Mouse (Mus musculus) left cerebral cortex, adult 2 months (tissue): ENCODE measurements around the gene Polg. TPM values are rescaled to one million over a fixed set of nuclear protein-coding genes. Genes with fewer than 3 reads are reported as not detected.

Source experiments
- DNase-seq, 2 experiments: peaks; one replicate each; pipeline ENCODE4 v3.0.0; 2021 to 2022; ENCODE audit warnings: low spot score in 2 of 2, mixed read lengths in 1 of 2; ENCODE audit errors: extremely low spot score in 1 of 2
- H3K27ac ChIP-seq: fragments of 200-600 bp; 2 replicates; pipeline ENCODE4 v1.8.1; 2022
- H3K4me3 ChIP-seq: fragments of 200-600 bp; 2 replicates; pipeline ENCODE4 v1.8.1; 2022
- CTCF ChIP-seq: fragments of 200-600 bp; IDR thresholded peaks from 2 replicates; pipeline ENCODE4 v1.8.1; 2022; ENCODE audit warnings: antibody characterized with exemption, mild to moderate bottlenecking, moderate library complexity
- intact Hi-C: fragments of 180-260 bp; cut with DNase I; formaldehyde crosslinking; loops from one replicate; pipeline ENCODE4 v1.15.1; 2025
- total RNA-seq, 2 experiments: library from RNA; stranded (reverse); gene quantifications; 2 replicates each; pipeline ENCODE4 v1.2.3; 2021

The Polg gene
- total RNA-seq, 2 experiments from 2014 or later = 86.7 to 100 TPM

DNA sequence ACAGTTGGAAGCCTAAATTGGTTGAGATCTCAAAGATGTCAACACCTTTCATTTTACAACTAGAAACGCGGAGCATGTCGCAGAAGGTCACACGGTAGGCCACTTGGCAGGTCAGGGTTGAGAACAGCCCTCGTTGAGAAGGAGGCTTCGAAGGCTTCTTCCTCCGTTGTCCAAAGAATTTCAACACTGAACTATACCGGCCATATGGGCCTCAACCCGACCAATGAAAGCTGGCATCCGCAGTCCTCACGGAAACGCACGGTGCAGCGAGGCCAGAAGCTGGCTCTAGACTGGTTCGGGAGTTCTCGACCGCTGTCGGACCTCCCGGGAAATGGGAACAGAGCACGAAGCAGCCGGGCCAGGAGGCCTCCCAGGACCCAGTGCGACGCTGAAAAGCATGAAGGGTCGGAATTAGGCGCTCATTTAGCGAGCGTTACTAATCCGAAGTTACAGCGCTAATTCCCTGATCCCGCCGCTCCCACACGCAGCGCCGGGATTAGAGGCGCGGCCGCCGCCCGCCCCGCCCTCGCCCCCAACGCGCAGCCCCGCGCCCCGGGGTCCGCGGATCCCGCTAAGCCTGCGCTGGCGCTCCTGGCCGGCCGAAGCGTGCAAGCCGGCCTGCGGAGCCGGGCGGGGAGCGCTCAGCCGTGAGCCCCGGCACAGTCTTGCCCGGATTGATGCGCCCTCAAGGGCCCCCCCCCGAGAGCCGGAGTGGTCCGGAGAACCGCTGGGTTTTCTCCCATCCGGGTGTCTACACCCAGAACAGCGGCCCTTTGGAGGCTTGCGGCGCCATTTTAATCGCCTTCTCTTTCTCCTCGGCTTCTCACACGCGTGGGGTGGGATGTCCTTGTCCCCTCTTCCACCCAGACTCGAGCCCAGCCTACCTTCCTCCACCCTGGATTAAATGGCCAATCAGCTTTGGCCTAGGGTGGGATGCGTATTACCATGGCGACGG, 42.4 kb upstream of the Polg start:
- H3K27ac ChIP-seq = peak overlapping the region; percentile 86
- peak overlapping the region; percentile 88 for H3K4me3 ChIP-seq
- intact Hi-C loops = no loop called here
- peak in 1 of 2 experiments; percentile 34 for DNase-seq
- TF ChIP-seq CTCF = no peak

DNA sequence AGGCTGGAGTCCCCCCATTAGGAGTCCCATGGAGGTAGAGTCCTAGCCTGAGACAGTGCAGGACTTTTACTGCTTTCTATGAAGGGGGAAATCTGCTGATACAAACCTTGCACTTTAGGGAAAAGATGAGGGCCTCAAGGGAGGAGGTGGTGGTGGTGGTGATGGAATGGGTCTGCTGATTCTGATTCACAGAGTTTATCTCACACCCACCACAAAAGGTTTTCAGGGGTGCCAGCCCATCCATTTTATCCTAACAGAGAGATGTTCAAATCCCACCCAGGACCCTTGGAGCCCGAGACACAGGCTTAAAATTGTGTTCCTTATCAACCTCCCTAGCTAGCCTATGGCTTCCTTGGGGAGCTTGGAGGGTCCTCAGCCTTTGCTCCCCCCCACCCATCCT, 41.6 kb upstream of the Polg start:
- Histone ChIP-seq H3K27ac (peak overlapping the region; percentile 86), H3K4me3 (peak overlapping the region; percentile 88)
- DNase-seq = no peak
- TF ChIP-seq CTCF = no peak
- intact Hi-C loops = no loop called here

DNA sequence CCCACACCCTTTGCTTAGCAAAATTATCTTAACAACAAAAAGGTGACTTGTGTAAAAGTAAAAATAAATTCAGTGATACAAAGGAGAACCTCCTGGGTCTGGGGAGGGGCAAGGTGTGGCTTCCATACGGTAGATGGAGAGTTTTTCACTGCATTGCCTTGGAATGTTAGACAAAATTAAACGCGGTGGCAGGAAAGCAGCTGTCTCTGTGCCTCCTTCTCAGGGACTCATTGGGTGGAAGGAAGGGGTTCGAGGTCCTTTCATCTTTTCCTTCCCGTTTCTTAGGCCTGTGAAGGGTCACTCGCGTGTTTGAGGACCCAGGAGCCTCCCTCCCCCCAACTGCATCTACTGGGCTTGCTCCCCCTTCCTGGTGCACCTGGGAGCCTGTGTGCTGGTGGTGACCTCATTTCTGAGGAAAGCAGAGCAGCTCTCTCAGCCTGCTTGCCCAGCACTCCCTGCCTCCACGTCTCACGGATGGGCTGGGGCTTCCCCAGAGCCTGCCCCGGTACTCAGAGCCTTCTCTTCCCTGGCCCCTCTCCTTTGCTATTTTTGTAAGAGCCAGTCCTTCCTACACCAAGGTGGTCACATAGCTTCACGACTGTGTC, 41.0 kb upstream of the Polg start:
- peak in 1 of 2 experiments; percentile 54 for DNase-seq
- H3K27ac ChIP-seq = peak overlapping the region; percentile 86
- intact Hi-C loops = no loop called here
- H3K4me3 ChIP-seq = peak overlapping the region; percentile 88
- TF ChIP-seq CTCF = no peak

DNA sequence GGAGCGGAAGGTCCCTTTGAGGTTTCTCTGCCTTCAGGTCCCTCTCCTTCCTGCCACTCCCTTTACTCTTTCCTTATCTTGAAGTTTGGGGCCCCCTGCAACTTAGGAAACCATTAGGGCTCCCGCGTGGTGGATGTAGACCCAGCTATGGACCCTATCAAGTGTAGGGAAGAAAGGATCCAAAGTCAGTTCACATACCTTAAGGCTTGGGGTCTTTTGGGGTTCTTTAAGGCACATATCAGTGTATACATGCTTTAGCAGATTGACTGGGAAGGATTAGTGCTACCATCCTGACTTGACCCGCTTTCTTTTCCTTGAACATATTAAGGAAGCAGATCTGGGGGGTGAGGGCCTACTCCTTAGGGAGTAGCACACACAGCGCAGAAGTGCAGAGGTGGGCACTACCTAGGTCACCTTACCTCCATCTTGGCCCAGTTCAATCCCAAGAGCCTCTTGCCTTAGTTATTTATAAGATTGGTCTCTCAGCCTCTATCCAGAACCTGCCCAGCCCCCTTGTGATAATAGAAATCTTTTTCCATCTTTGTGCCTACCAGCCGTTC, 40.4 kb upstream of the Polg start:
- H3K27ac ChIP-seq = peak overlapping the region; percentile 86
- TF ChIP-seq CTCF = no peak
- H3K4me3 ChIP-seq = peak overlapping the region; percentile 88
- DNase-seq = no peak
- intact Hi-C loops = no loop called here

DNA sequence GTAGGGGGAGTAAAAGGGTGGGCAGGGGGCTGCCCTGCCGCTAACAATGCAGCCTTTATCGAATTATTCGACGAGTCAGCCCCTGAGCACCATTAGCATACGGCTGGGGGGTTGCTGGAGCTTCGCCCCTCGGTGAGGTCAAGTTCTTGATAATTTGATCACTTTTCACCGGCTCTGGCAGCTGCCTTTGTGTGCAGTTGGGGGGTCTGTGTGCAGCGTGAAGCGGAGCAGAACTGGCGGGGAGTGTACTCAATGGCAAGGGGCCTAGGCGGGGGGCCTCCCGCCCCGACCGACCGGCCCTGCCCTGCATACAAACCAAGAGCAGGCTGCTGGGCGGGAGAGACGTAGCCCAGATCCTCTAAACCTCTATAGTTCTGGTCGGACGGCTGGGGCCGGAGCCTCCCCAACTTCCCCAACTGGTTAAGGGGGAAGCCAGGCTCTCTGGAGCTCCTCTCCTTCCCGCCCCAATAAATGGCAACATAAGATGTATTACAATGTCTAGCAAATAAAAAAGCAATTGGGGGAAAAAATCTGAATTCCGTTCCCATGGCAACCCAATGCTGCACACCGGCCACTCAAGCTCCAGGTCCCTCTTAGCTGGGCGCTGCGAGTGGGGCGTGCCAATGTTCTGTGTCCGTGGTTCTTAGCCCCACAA, 39.8 kb upstream of the Polg start:
- DNase-seq = peak in 1 of 2 experiments; percentile 29
- Histone ChIP-seq H3K4me3 (peak overlapping the region; percentile 88), H3K27ac (peak overlapping the region; percentile 86)
- intact Hi-C loops = no loop called here
- TF ChIP-seq CTCF = no peak

DNA sequence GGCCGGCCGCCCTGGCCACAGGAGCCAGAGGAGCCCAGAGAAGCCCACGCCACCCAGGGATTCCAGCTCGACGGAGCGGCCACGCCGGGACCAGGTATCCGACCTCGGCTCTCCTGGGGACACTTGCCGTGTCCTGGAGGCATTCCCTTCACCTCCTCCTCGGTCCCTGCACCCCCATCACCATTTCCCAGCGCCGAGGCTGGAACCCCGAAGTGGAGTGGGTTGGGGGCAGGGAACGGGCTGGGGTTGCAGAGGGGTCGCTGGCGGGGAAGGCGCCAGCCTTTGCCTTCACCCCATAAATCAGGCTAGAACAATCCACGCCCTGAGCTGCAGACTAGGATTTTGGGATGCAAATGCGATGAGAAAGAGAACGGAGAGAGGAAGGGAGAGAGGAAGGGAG, 39.2 kb upstream of the Polg start:
- peak in 1 of 2 experiments; percentile 25 for DNase-seq
- intact Hi-C loops = no loop called here
- Histone ChIP-seq H3K27ac (peak overlapping the region; percentile 98), H3K4me3 (peak overlapping the region; percentile 88)
- no peak for TF ChIP-seq CTCF

DNA sequence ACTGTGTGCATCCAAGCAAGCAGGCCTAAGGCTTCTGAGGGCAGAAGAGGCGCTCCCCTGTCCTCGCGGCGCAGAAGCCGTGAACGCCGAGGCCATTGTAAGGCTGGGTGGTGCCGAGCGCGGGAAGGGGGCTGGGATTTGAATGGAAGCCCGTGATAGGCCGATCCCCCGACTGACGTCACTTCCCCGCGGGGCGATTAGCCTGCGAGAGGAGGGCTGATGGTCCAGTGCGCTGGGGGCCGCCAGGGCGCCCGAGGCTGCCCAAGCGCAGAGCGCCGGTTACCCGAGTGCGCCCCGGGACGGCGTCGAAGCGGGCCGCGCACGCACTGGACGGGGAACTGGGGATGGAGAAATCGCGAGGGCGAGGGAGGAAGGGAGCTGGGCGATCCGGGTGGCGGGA, 38.6 kb upstream of the Polg start:
- Histone ChIP-seq H3K27ac (peak overlapping the region; percentile 98), H3K4me3 (peak overlapping the region; percentile 88)
- DNase-seq = peak; percentile 93 to 94
- intact Hi-C loops = no loop called here
- no peak for TF ChIP-seq CTCF

DNA sequence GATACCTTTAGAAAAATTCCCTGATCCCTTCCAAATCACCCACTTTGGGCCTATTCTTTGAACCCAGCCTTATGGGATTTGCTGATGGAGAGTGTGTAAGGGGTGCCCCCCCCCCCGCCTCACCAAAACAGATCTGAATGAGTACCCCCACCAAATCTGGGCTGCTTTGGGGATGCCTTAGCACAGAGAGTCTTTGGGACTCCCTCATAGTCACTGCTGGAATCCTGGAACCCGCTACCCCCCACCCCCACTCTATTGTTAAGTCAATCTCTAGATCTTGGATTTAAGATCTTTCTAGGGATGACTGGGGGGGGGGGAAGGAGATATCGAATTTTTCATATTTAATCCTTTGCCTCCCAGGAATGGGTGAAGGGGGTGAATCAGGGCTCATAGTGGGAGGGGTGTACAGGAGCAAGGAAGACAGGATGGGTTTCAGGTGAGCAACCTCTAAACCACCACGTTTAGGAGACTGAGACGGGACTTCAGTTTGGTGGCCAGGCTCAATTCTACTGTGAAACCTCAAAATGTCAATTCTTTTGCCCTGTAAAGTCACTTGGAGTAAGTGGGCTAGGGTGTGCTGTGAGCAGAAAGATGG, 37.6 kb upstream of the Polg start:
- Histone ChIP-seq H3K27ac (peak overlapping the region; percentile 98), H3K4me3 (peak overlapping the region; percentile 88)
- DNase-seq = peak in 1 of 2 experiments; percentile 6
- intact Hi-C loops = no loop called here
- TF ChIP-seq CTCF = no peak

DNA sequence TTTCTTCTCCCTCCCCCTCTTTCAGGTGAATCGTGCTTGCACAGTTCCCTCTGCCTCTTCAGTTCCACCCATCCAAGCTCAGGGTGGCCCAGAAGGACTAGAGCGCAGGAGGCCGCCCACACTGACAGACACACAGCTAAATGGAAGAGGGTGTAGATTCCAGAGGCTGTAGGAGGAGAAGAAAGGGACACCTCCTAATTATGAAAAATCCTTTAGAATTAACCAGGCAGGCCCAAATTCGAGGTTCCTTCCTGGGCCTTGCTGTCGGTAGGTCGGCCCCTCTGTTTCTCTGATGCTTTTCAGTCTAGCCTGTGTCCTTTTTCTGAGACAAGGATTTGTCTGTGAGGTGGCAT, 36.9 kb upstream of the Polg start:
- intact Hi-C loops = no loop called here
- Histone ChIP-seq H3K4me3 (peak overlapping the region; percentile 88), H3K27ac (peak overlapping the region; percentile 98)
- peak in 1 of 2 experiments; percentile 47 for DNase-seq
- no peak for TF ChIP-seq CTCF

DNA sequence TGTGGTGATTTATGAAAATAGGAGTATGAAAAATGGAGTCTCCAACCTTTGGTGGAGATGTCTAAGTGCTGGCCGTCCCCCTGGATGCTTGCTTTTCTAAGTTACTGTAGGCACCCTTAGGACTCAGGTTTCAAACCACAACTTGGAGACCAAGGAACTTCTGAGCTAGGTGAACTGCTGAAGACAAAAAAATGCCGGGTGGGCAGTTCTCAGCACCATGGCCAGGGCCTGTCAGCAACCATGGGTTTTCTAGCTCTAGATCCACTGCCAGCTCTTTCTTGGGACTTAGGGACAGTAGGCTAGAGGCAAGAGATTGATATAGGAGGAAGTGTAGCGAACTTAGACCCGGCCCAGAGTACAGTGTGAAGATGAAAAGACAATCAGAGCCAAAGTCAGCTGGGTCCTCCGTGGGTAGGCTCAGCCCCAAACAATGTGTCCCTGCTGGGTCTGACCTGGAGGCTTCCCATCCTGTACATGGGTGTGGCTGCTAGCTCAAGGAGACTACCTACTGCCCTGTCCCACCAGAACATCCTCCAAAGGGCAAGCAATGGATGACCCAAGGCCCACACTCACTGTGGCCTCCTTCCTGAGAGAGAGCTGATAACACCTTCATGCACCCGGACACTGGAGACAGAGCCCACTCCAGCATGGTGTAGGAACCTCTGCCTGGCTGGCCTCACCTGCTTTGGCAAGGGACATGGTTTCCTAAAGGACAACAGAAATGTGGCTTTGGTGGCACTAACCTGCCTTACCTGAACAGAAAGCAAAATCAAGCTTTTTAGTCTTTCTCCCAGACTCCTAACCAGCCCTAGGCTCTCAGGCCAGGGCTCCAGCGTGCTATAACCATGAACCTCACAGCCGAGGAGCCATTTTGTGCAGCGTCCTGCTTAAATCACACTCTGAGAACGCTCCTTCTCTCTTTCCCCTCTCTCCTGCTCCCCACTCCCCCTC, 36.3 kb upstream of the Polg start:
- no peak for DNase-seq
- H3K27ac ChIP-seq = peak overlapping the region; percentile 98
- TF ChIP-seq CTCF = no peak
- intact Hi-C loops = no loop called here
- peak overlapping the region; percentile 88 for H3K4me3 ChIP-seq
